Mouse (Mus musculus): ENCODE results near the gene Hif1an.

- no peak for TF ChIP-seq POLR2A (IDR thresholded peaks at IDR 0.05; ENCODE audit: insufficient read length, low read depth)
- TF ChIP-seq E2F4 (IDR thresholded peaks at IDR 0.05; ENCODE audit: insufficient read depth) = no peak
- no peak for TF ChIP-seq MYOG (IDR thresholded peaks at IDR 0.05; ENCODE audit: control insufficient read depth in 1 of 3, insufficient read depth in 1 of 3, insufficient read length in 2 of 3, low read depth in 2 of 3)
- TF ChIP-seq TCF3 (IDR thresholded peaks at IDR 0.05; ENCODE audit: insufficient read length, low read depth) = no peak
- TF ChIP-seq MAX (IDR thresholded peaks at IDR 0.05; ENCODE audit: low read depth) = no peak
- TF ChIP-seq CEBPB (IDR thresholded peaks at IDR 0.05; ENCODE audit: insufficient read depth, poor library complexity, severe bottlenecking) = no peak
- no peak for TF ChIP-seq USF1 (IDR thresholded peaks at IDR 0.05; ENCODE audit: low read depth)
- TF ChIP-seq REST (IDR thresholded peaks at IDR 0.05; ENCODE audit: insufficient read depth, insufficient read length) = no peak
- no peak for TF ChIP-seq TCF12 (IDR thresholded peaks at IDR 0.05; ENCODE audit: insufficient read depth, poor library complexity, severe bottlenecking)
- TF ChIP-seq SRF (IDR thresholded peaks at IDR 0.05; ENCODE audit: control insufficient read depth, insufficient read length, low read depth) = no peak
- TF ChIP-seq MYOD1 (IDR thresholded peaks at IDR 0.05; ENCODE audit: control insufficient read depth in 1 of 3, insufficient read length in 2 of 3, low read depth in 2 of 3) = no peak
- TF ChIP-seq POLR2AphosphoS2 (IDR thresholded peaks at IDR 0.05; ENCODE audit: insufficient read length, low read depth) = no peak
These were observed 46.9 kb upstream of the Hif1an start for GRCm38 (mm10) chr19:44515769-44516168.

Measured in myocyte (in vitro differentiated cells).